Mouse (Mus musculus) right cerebral cortex, postnatal 36 days (tissue): Measurements from ENCODE around the gene Gm13539.
"Not testable (repeated sequence)": the region's sequence is repeated elsewhere in the genome, so short reads cannot be mapped to it uniquely, and the experiment has no call there.

ENCODE experiments used
- DNase-seq, 2 experiments: peaks; one replicate each; pipeline ENCODE4 v3.0.0; 2022; ENCODE audit warnings: low spot score in 2 of 2, mixed read lengths in 1 of 2

Gm13539 gene

GRCm38 (mm10) chr2:25781957-25782356 lies at the start of gene Gm13539:
Gene Gm13539 (plus strand): TSS chr2:25782257.
- no peak for DNase-seq

- DNase-seq, result no peak
Observed at GRCm38 (mm10) chr2:25733199-25733930, 48.7 kb upstream of the Gm13539 start.

DNA sequence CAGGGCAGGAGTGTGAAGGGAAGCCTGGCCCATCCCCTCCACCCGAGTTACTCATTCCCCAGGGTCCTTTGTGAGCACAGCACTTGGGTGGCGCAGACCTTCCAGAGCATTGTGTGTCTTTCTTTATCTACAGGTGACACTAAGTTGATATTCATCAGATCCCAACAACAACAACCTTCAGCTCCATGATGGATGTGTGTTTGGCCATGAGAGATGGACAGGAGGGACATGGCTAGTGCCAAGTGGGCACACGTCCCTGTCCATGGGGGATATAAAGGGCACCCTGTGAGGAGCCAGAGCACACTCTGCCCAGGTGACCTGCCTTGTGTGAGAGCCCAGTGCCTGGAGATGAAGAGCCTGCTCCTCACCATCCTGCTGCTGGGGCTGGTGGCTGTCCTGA lies 45.3 kb upstream of the Gm13539 start, which contains the start of gene Obp2b:
Obp2b (plus strand) TSS at position 301 of the 400 bp plus-strand sequence.
- DNase-seq, result not testable (repeated sequence)

GRCm38 (mm10) chr2:25741671-25742070 lies 40.4 kb upstream of the Gm13539 start:
- DNase-seq, result no peak

DNA sequence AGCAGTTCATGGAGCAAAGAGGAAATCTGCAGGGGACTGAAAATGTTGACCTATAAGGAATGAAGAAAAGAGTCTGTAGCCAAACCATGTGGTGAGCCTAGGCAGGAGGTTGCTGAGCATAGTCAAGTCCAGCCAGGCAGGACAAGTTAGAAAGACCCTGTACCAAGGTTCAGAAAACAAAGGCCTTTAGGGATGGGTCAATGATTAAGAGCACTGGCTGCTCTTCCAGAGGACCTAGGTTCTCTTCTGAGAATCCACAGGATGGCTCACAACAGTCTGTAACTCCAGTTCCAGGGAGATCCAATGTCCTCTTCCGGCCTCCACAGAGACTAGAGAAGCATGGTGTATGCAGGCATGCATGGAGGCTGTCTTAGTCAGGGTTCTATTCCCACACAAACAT lies 27.9 kb upstream of the Gm13539 start:
- DNase-seq, result no peak

DNA sequence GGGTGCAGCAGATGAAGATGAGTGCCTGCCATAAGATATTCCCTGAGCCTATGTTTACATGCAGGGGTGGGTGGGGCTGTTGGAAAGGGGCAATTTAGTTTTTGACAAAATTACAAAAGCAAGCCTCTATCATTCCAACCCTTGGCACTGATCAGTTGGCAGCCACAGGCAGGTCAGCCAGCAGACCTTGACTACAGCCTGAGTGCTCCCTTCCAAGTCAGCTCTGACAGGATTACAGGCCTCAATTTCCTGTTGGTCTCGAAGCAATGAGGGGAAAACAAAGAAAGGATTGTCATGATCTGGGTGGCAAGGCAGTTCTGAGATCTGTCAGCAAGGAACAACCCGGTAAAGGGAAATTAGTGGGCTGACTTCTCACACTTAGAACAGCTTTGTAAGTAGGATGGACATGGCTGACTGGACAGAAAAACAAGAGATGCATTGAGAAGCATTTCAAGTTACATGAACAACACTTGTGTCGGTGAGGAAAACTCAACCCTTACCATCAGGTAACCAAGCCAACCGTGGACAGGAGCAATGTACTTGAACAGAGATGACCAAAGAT lies 23.9 kb upstream of the Gm13539 start:
- DNase-seq, result no peak

- no peak for DNase-seq
Observed at GRCm38 (mm10) chr2:25765269-25765668, 16.8 kb upstream of the Gm13539 start, which contains the start of gene Lcn3. Gene Lcn3 (plus strand): TSS chr2:25765569.

- DNase-seq, result no peak
Observed at GRCm38 (mm10) chr2:25767764-25768163, 14.3 kb upstream of the Gm13539 start.

GRCm38 (mm10) chr2:25773507-25773906 lies 8.6 kb upstream of the Gm13539 start:
- no peak for DNase-seq

GRCm38 (mm10) chr2:25774640-25775039 lies 7.4 kb upstream of the Gm13539 start:
- DNase-seq, result no peak

- no peak for DNase-seq
Observed at GRCm38 (mm10) chr2:25775991-25776390, 6.1 kb upstream of the Gm13539 start.

GRCm38 (mm10) chr2:25776717-25777116 lies 5.3 kb upstream of the Gm13539 start, which contains the start of gene Lcn11:
Gene Lcn11 (plus strand): TSS chr2:25777017.
- DNase-seq, result no peak

GRCm38 (mm10) chr2:25779076-25779475 lies 3.0 kb upstream of the Gm13539 start:
- no peak for DNase-seq

GRCm38 (mm10) chr2:25780921-25781320 lies 1.1 kb upstream of the Gm13539 start:
- no peak for DNase-seq

GRCm38 (mm10) chr2:25785573-25786322 lies 3.7 kb downstream of the Gm13539 start:
- DNase-seq, result no peak

- no peak for DNase-seq
Observed at GRCm38 (mm10) chr2:25789092-25789491, 7.0 kb downstream of the Gm13539 start.

DNA sequence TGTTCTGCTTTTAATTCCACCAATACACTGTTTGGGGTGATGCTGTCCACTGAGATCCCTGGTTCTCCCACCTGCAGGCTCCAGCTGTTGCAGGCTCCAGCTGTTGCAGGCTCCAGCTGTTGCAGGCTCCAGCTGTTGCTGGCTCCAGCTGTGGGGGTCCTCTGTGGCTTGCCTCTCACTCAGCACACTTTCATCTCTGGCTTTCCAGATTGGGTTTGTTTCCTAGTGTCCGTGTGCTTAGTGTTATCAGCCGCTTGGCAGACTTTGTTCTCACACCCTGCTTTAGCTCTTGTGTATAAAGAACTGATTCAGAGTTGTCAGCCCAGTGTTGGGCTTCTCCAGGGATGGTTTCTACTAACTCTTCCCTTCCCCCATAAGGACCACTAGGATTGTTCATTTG lies 15.6 kb downstream of the Gm13539 start:
- DNase-seq, result no peak

- no peak for DNase-seq
Observed at GRCm38 (mm10) chr2:25798065-25798464, 16.0 kb downstream of the Gm13539 start.

GRCm38 (mm10) chr2:25811711-25812110 lies 29.7 kb downstream of the Gm13539 start:
- DNase-seq, result no peak

DNA sequence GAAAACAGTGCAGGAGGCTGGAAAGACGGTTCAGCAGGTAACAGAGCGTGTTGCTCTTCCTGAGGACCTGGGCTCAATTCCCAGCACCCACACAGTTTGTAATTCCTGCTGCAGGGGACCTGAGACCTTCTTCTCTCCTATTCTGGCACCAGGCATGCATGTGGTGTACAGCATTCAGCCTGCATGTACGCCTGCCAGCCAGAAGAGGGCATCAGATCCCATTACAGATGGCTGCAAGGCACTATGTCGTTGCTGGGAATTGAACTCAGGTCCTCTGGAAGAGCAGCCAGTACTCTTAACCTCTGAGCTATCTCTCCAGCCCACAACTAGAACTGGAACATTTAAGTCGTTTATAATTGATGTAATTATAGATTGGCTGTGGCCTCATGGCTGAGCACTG lies 31.3 kb downstream of the Gm13539 start:
- DNase-seq, result no peak

DNA sequence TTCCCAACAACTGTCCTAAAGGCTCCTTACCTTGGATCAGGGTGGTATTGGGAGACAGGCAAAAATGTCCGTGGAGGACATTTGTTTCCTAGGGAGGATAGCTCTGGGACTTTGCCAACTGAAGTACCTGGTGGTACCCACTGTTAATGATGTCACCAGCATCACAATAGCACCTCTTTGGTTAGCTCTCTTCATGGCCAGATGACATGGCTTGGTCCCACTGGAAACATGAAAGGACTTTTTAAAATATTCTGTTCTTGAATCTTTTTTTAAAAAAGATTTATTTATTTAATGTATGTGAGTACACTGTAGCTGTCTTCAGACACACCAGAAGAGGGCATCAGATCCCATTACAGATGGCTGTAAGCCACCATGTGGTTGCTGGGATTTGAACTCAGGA lies 33.7 kb downstream of the Gm13539 start, which contains the start of gene Glt6d1:
Glt6d1 (minus strand) TSS at position 101 of the 400 bp plus-strand sequence.
- DNase-seq, result not testable (repeated sequence)

DNA sequence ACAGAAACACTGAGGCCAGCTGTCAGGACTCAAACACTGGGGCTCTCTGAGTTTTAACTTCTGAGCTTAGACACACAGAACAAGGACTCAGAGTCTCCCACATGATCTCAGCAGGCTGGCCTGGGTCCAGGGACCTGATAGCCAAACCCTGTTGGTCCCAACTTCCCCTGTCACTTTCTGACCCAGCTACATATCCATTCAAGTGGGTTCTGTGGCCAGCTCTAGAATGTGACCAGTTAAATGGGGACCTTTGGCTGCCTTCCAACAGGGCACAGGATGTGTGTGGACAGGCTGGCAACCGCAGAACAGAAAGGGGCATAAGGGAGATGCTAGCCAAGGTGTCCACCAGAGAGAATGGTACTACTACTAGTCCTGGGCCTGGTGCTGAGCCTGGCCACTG lies 40.7 kb downstream of the Gm13539 start, which contains the start of gene Lcn9:
Lcn9 (plus strand) TSS at position 348 of the 400 bp plus-strand sequence.
- DNase-seq, result no peak
